Mouse (Mus musculus): Measurements from ENCODE around the gene Cds1.

GRCm38 (mm10) chr5:101775262-101775661 is 10.3 kb downstream of the Cds1 start:
- TF ChIP-seq CTCF (IDR thresholded peaks at IDR 0.05) (no peak), POLR2A (IDR thresholded peaks at IDR 0.05; ENCODE audit: insufficient read depth, low read depth, low read length) (no peak), EP300 (IDR thresholded peaks at IDR 0.05; ENCODE audit: insufficient read depth, low read depth, low read length) (no peak)

All from heart, adult 2 months (tissue).